Mouse (Mus musculus) embryonic facial prominence, embryonic 15.5 days (tissue): ENCODE measurements around the gene Eif2b4. TPM values are rescaled to one million over a fixed set of nuclear protein-coding genes. Genes with fewer than 3 reads are reported as not detected.

Experiments
- ATAC-seq: fragments of 200-750 bp; cut with Nextera tagmentation; 2 replicates; pipeline ENCODE4 v1.8.0; 2017; ENCODE audit warnings: low read depth, moderate TSS enrichment; ENCODE audit not compliant: insufficient number of reproducible peaks, low FRiP score, low TSS enrichment
- H3K27ac ChIP-seq: fragments of 300-500 bp; sonication (generic); replicated peaks from 2 replicates; pipeline ENCODE4 v1.5.1; 2015; ENCODE audit warnings: mild to moderate bottlenecking, inconsistent platforms
- H3K27me3 ChIP-seq: fragments of 300-500 bp; sonication (generic); 2 replicates; pipeline ENCODE4 v1.6.1; 2015; ENCODE audit warnings: inconsistent platforms
- H3K36me3 ChIP-seq: fragments of 300-500 bp; sonication (generic); 2 replicates; pipeline ENCODE4 v1.6.1; 2015; ENCODE audit warnings: mild to moderate bottlenecking, inconsistent platforms
- H3K4me1 ChIP-seq: fragments of 300-500 bp; sonication (generic); 2 replicates; pipeline ENCODE4 v1.6.1; 2015; ENCODE audit warnings: inconsistent platforms
- H3K4me2 ChIP-seq: fragments of 300-500 bp; sonication (generic); replicated peaks from 2 replicates; pipeline ENCODE4 v1.6.1; 2015; ENCODE audit warnings: mild to moderate bottlenecking, inconsistent platforms
- H3K4me3 ChIP-seq: fragments of 300-500 bp; sonication (generic); replicated peaks from 2 replicates; pipeline ENCODE4 v1.5.1; 2015; ENCODE audit warnings: mild to moderate bottlenecking, inconsistent platforms
- H3K9ac ChIP-seq: fragments of 300-500 bp; sonication (generic); 2 replicates; pipeline ENCODE4 v1.6.1; 2015; ENCODE audit warnings: inconsistent platforms
- H3K9me3 ChIP-seq: fragments of 300-500 bp; sonication (generic); replicated peaks from 2 replicates; pipeline ENCODE4 v1.6.1; 2016; ENCODE audit warnings: inconsistent platforms
- WGBS: fragments of 180-500 bp; shearing (Covaris S2); methylation state at CpG from one replicate; pipeline ENCODE4 v1.1.7; 2015; 5-methylcytosine and 5-hydroxymethylcytosine counted together
- polyA plus RNA-seq: library from polyadenylated mRNA; unstranded; fragments of >200 nt; fragmentation: Nextera tagmentation; extraction: Ambion mirVana; gene quantifications from 2 replicates; pipeline ENCODE4 v1.2.1, GENCODE M21; 2015

Gene Eif2b4
- polyA plus RNA-seq, 1 experiment from 2014 or later, result 74.7 TPM

- no peak overlapping the region for H3K4me3 ChIP-seq
- ATAC-seq, result no peak
- 76% methylated on average over 4 of the region's 4 CpGs for WGBS
- H3K36me3 ChIP-seq, result peaks cover 43% of the 10 kb centered on the region
- no peak overlapping the region for H3K27ac ChIP-seq
- H3K4me2 ChIP-seq, result no peak overlapping the region
- no peaks in the 10 kb centered on the region for H3K27me3 ChIP-seq
- H3K9me3 ChIP-seq, result no peaks in the 10 kb centered on the region
- H3K4me1 ChIP-seq, result peaks cover 13% of the 10 kb centered on the region
- H3K9ac ChIP-seq, result no peak overlapping the region
These were observed 4.9 kb downstream of the Eif2b4 start for GRCm38 (mm10) chr5:31188223-31188840.

GRCm38 (mm10) chr5:31183678-31184077 lies 9.6 kb downstream of the Eif2b4 start:
- H3K9ac ChIP-seq, result no peak overlapping the region
- H3K27me3 ChIP-seq, result no peaks in the 10 kb centered on the region
- peaks cover 20% of the 10 kb centered on the region for H3K36me3 ChIP-seq
- no peak for ATAC-seq
- H3K9me3 ChIP-seq, result no peaks in the 10 kb centered on the region
- 62% methylated on average over 4 of the region's 4 CpGs for WGBS
- H3K4me3 ChIP-seq, result no peak overlapping the region
- peaks cover 8% of the 10 kb centered on the region; the same call in 1 of the 2 replicates for H3K4me1 ChIP-seq
- no peak overlapping the region for H3K27ac ChIP-seq
- no peak overlapping the region for H3K4me2 ChIP-seq

GRCm38 (mm10) chr5:31181183-31181770 lies 12.0 kb downstream of the Eif2b4 start:
- Histone ChIP-seq H3K27me3 (no peaks in the 10 kb centered on the region), H3K4me3 (no peak overlapping the region), H3K9ac (no peak overlapping the region), H3K36me3 (peaks cover 7% of the 10 kb centered on the region; the same call in 1 of the 2 replicates), H3K4me1 (peaks cover 8% of the 10 kb centered on the region; the same call in 1 of the 2 replicates), H3K27ac (no peak overlapping the region), H3K9me3 (no peaks in the 10 kb centered on the region), H3K4me2 (no peak overlapping the region)
- WGBS, result 88% methylated on average over 9 of the region's 9 CpGs
- ATAC-seq, result no peak

GRCm38 (mm10) chr5:31179766-31180630 lies 13.2 kb downstream of the Eif2b4 start, which contains the start of the genes Gm29609 and Gtf3c2:
Gene Gm29609 (minus strand): TSS chr5:31179911.
Gene Gtf3c2 (minus strand): TSS chr5:31180144.
- peak within 1 kb of the TSS; percentile 71 for H3K9ac ChIP-seq
- H3K9me3 ChIP-seq, result no peaks in the 10 kb centered on the region
- WGBS, result under 1% methylated on average over 59 of the region's 59 CpGs
- H3K4me2 ChIP-seq, result peak within 1 kb of the TSS; percentile 83
- peaks cover 7% of the 10 kb centered on the region; the same call in 1 of the 2 replicates for H3K36me3 ChIP-seq
- ATAC-seq, result peak; percentile 98
- no peaks in the 10 kb centered on the region for H3K27me3 ChIP-seq
- peaks cover 8% of the 10 kb centered on the region; the same call in 1 of the 2 replicates for H3K4me1 ChIP-seq
- H3K4me3 ChIP-seq, result peak within 1 kb of the TSS; percentile 93
- peak within 1 kb of the TSS; percentile 99 for H3K27ac ChIP-seq

GRCm38 (mm10) chr5:31179301-31179765 lies 13.9 kb downstream of the Eif2b4 start:
- Histone ChIP-seq H3K36me3 (peaks cover 12% of the 10 kb centered on the region), H3K4me2 (peak overlapping the region; percentile 83), H3K4me3 (peak overlapping the region; percentile 93), H3K27me3 (no peaks in the 10 kb centered on the region), H3K27ac (peak overlapping the region; percentile 99), H3K9ac (peak overlapping the region; percentile 71), H3K4me1 (peaks cover 8% of the 10 kb centered on the region; the same call in 1 of the 2 replicates), H3K9me3 (no peaks in the 10 kb centered on the region)
- peak; percentile 49; the same call in 1 of the 2 replicates for ATAC-seq
- 0% methylated on average over 25 of the region's 25 CpGs for WGBS

GRCm38 (mm10) chr5:31168630-31169029 lies 24.6 kb downstream of the Eif2b4 start:
- H3K9ac ChIP-seq, result no peak overlapping the region
- H3K4me3 ChIP-seq, result no peak overlapping the region
- peaks cover 87% of the 10 kb centered on the region for H3K36me3 ChIP-seq
- H3K27ac ChIP-seq, result no peak overlapping the region
- no peak for ATAC-seq
- H3K9me3 ChIP-seq, result no peaks in the 10 kb centered on the region
- H3K27me3 ChIP-seq, result no peaks in the 10 kb centered on the region
- H3K4me1 ChIP-seq, result no peaks in the 10 kb centered on the region
- 88% methylated on average over 4 of the region's 4 CpGs for WGBS
- H3K4me2 ChIP-seq, result no peak overlapping the region

- 94% methylated on average over 1 of the region's 1 CpGs for WGBS
- Histone ChIP-seq H3K9me3 (no peaks in the 10 kb centered on the region), H3K4me2 (no peak overlapping the region), H3K9ac (no peak overlapping the region), H3K4me1 (no peaks in the 10 kb centered on the region), H3K27ac (no peak overlapping the region), H3K36me3 (peaks cover 88% of the 10 kb centered on the region), H3K4me3 (no peak overlapping the region), H3K27me3 (no peaks in the 10 kb centered on the region)
- ATAC-seq, result no peak
These were observed 28.4 kb downstream of the Eif2b4 start for GRCm38 (mm10) chr5:31164878-31165277.

GRCm38 (mm10) chr5:31162462-31162861 lies 30.8 kb downstream of the Eif2b4 start:
- no peak overlapping the region for H3K4me2 ChIP-seq
- H3K9ac ChIP-seq, result no peak overlapping the region
- H3K4me3 ChIP-seq, result no peak overlapping the region
- H3K4me1 ChIP-seq, result no peaks in the 10 kb centered on the region
- peaks cover 88% of the 10 kb centered on the region for H3K36me3 ChIP-seq
- ATAC-seq, result no peak
- H3K27me3 ChIP-seq, result no peaks in the 10 kb centered on the region
- no peaks in the 10 kb centered on the region for H3K9me3 ChIP-seq
- no peak overlapping the region for H3K27ac ChIP-seq

GRCm38 (mm10) chr5:31154152-31154553 lies 39.1 kb downstream of the Eif2b4 start, which contains the start of gene Mpv17:
Gene Mpv17 (minus strand): TSS chr5:31154251.
- under 1% methylated on average over 19 of the region's 19 CpGs for WGBS
- Histone ChIP-seq H3K4me2 (peak within 1 kb of the TSS; percentile 64), H3K4me1 (peaks cover 12% of the 10 kb centered on the region), H3K4me3 (peak within 1 kb of the TSS; percentile 65), H3K27ac (peak within 1 kb of the TSS; percentile 88), H3K9ac (peak within 1 kb of the TSS; percentile 62), H3K9me3 (no peaks in the 10 kb centered on the region), H3K36me3 (peaks cover 37% of the 10 kb centered on the region), H3K27me3 (no peaks in the 10 kb centered on the region)
- ATAC-seq, result peak; percentile 92

- peak overlapping the region; percentile 88; the same call in 1 of the 2 replicates for H3K27ac ChIP-seq
- peaks cover 32% of the 10 kb centered on the region for H3K36me3 ChIP-seq
These were observed 39.6 kb downstream of the Eif2b4 start for GRCm38 (mm10) chr5:31153516-31154151.

More at GRCm38 (mm10) chr5:31153516-31154151, 39.6 kb downstream of the Eif2b4 start:
- ATAC-seq, result no peak
- H3K4me3 ChIP-seq, result peak overlapping the region; percentile 65
- H3K4me1 ChIP-seq, result peaks cover 12% of the 10 kb centered on the region
- H3K4me2 ChIP-seq, result peak overlapping the region; percentile 64
- peak overlapping the region; percentile 62 for H3K9ac ChIP-seq
- H3K27me3 ChIP-seq, result no peaks in the 10 kb centered on the region
- 21% methylated on average over 6 of the region's 6 CpGs for WGBS
- H3K9me3 ChIP-seq, result no peaks in the 10 kb centered on the region
